Mouse (Mus musculus): ENCODE data around the gene Smox.

DNA sequence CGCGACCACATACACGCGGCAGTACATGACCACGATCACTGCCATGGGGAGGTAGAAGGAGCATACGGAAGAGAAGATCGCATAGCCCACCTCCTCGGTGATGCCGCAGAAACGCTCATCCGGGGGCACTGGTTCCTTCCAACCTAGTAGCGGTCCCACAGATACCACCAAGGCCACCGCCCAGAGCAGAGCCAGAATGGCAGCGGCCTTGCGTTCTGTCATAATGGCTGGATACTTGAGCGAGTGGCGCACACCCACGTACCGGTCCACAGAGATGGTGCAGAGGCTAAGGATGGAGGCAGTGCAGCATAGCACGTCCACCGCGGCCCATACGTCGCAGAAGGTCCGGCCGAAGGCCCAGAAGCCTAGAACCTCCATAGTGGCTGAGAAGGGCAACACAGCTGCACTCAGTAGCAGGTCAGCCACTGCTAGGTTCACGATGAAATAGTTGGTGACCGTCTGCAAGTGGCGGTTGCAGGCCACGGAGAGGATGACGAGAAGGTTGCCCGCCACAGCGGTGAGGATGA is 70.1 kb downstream of the Smox start:
- TF ChIP-seq CTCF (IDR thresholded peaks at IDR 0.05; ENCODE audit: low read depth) (no peak), EP300 (IDR thresholded peaks at IDR 0.05; ENCODE audit: low read depth) (no peak)

Measured in liver, embryonic 14.5 days (tissue).